Mouse (Mus musculus): ENCODE results near the gene Med11. TPM values are rescaled to one million over a fixed set of nuclear protein-coding genes. Genes with fewer than 3 reads are reported as not detected.
"Not testable (repeated sequence)": the region's sequence is repeated elsewhere in the genome, so short reads cannot be mapped to it uniquely, and the experiment has no call there.

Gene Med11
- polyA plus RNA-seq, 1 experiment from 2014 or later: 47.6 TPM

- DNase-seq (ENCODE audit: low spot score): no peak
Observed at GRCm38 (mm10) chr11:70446756-70447155, 5.0 kb upstream of the Med11 start.

- DNase-seq (ENCODE audit: low spot score): peak; percentile 33
Observed at GRCm38 (mm10) chr11:70447373-70447772, 4.3 kb upstream of the Med11 start.

- DNase-seq (ENCODE audit: low spot score): no peak
Observed at GRCm38 (mm10) chr11:70450926-70451325, 793 bp upstream of the Med11 start.

- DNase-seq (ENCODE audit: low spot score): no peak
Observed at GRCm38 (mm10) chr11:70453261-70454044, 1.7 kb downstream of the Med11 start.

GRCm38 (mm10) chr11:70458688-70459600 lies 7.2 kb downstream of the Med11 start, which contains the start of gene Zmynd15:
Gene Zmynd15 (plus strand): TSS chr11:70459433.
- DNase-seq (ENCODE audit: low spot score): no peak

- no peak for DNase-seq (ENCODE audit: low spot score)
Observed at GRCm38 (mm10) chr11:70459601-70460101, 7.9 kb downstream of the Med11 start, which contains the start of gene Cxcl16. Gene Cxcl16 (minus strand): TSS chr11:70459984.

- DNase-seq (ENCODE audit: low spot score): no peak
Observed at GRCm38 (mm10) chr11:70463970-70464369, 12.3 kb downstream of the Med11 start.

- no peak for DNase-seq (ENCODE audit: low spot score)
Observed at GRCm38 (mm10) chr11:70465211-70465610, 13.5 kb downstream of the Med11 start.

GRCm38 (mm10) chr11:70465824-70466223 lies 14.1 kb downstream of the Med11 start:
- DNase-seq (ENCODE audit: low spot score): no peak

GRCm38 (mm10) chr11:70467902-70468619 lies 16.3 kb downstream of the Med11 start:
- DNase-seq (ENCODE audit: low spot score): no peak

- no peak for DNase-seq (ENCODE audit: low spot score)
Observed at GRCm38 (mm10) chr11:70469764-70470163, 18.0 kb downstream of the Med11 start.

GRCm38 (mm10) chr11:70472716-70473115 lies 21.0 kb downstream of the Med11 start:
- no peak for DNase-seq (ENCODE audit: low spot score)

GRCm38 (mm10) chr11:70473291-70473690 lies 21.6 kb downstream of the Med11 start:
- DNase-seq (ENCODE audit: low spot score): not testable (repeated sequence)

GRCm38 (mm10) chr11:70474872-70475534 lies 23.3 kb downstream of the Med11 start:
- no peak for DNase-seq (ENCODE audit: low spot score)

GRCm38 (mm10) chr11:70485498-70485897 lies 33.8 kb downstream of the Med11 start:
- no peak for DNase-seq (ENCODE audit: low spot score)

GRCm38 (mm10) chr11:70487816-70488215 lies 36.1 kb downstream of the Med11 start:
- DNase-seq (ENCODE audit: low spot score): no peak

GRCm38 (mm10) chr11:70489138-70489537 lies 37.4 kb downstream of the Med11 start:
- no peak for DNase-seq (ENCODE audit: low spot score)

- DNase-seq (ENCODE audit: low spot score): no peak
Observed at GRCm38 (mm10) chr11:70489684-70490083, 38.0 kb downstream of the Med11 start.

GRCm38 (mm10) chr11:70499566-70500475 lies 48.1 kb downstream of the Med11 start:
- DNase-seq (ENCODE audit: low spot score): no peak

- no peak for DNase-seq (ENCODE audit: low spot score)
Observed at GRCm38 (mm10) chr11:70500476-70500812, 48.7 kb downstream of the Med11 start.
